Mouse (Mus musculus) CH12.LX (cell line): Measurements from ENCODE around the gene Rbfox1.

Source experiments
- CTCF ChIP-seq, 2 experiments: IDR thresholded peaks in 1 of 2; conservative IDR thresholded peaks in 1 of 2; 2 replicates each; pipeline ENCODE4 v1.5.1; 2011 to 2012; ENCODE audit warnings: low read depth in 2 of 2, low read length in 2 of 2, improper control_type of control experiment in 1 of 2, inconsistent platforms in 1 of 2, mild to moderate bottlenecking in 1 of 2, moderate library complexity in 1 of 2
- EP300 ChIP-seq: IDR thresholded peaks from 2 replicates; pipeline ENCODE4 v1.6.1; 2011; ENCODE audit warnings: low read length, improper control_type of control experiment
- HCFC1 ChIP-seq: IDR thresholded peaks from 2 replicates; pipeline ENCODE4 v1.6.1; 2012; ENCODE audit warnings: low read depth, mild to moderate bottlenecking, inconsistent platforms, low read length, improper control_type of control experiment
- JUND ChIP-seq: conservative IDR thresholded peaks from 2 replicates; pipeline ENCODE4 v1.6.1; 2011; ENCODE audit warnings: low read depth, low read length, improper control_type of control experiment
- MYC ChIP-seq: IDR thresholded peaks from 2 replicates; pipeline ENCODE4 v1.6.1; 2011; ENCODE audit warnings: low read depth, mild to moderate bottlenecking, improper control_type of control experiment, low read length
- NRF1 ChIP-seq: IDR thresholded peaks from 2 replicates; pipeline ENCODE4 v1.6.1; 2014; ENCODE audit warnings: low read depth, mild to moderate bottlenecking, inconsistent platforms, low read length, improper control_type of control experiment, moderate library complexity
- POLR2A ChIP-seq: IDR thresholded peaks from 2 replicates; pipeline ENCODE4 v1.6.1; 2011; ENCODE audit warnings: low read depth, mild to moderate bottlenecking, improper control_type of control experiment, low read length
- POLR2AphosphoS2 ChIP-seq: IDR thresholded peaks from 2 replicates; pipeline ENCODE4 v1.6.1; 2011; ENCODE audit warnings: low read depth, low read length, improper control_type of control experiment
- RAD21 ChIP-seq: IDR thresholded peaks from 2 replicates; pipeline ENCODE4 v1.6.1; 2011; ENCODE audit warnings: low read depth, mild to moderate bottlenecking, low read length, improper control_type of control experiment, moderate library complexity
- SIN3A ChIP-seq: IDR thresholded peaks from 2 replicates; pipeline ENCODE4 v1.6.1; 2012; ENCODE audit warnings: low read length, improper control_type of control experiment, inconsistent platforms
- SMC3 ChIP-seq: IDR thresholded peaks from 2 replicates; pipeline ENCODE4 v1.6.1; 2011; ENCODE audit warnings: low read depth, low read length, improper control_type of control experiment
- TBP ChIP-seq: conservative IDR thresholded peaks from 2 replicates; pipeline ENCODE4 v1.6.1; 2011; ENCODE audit warnings: low read depth, low read length, improper control_type of control experiment
- USF1 ChIP-seq: IDR thresholded peaks from 2 replicates; pipeline ENCODE4 v1.6.1; 2014; ENCODE audit warnings: low read depth, mild to moderate bottlenecking, inconsistent platforms, low read length, improper control_type of control experiment

GRCm38 (mm10) chr16:7146454-7146853, 1261.3 kb downstream of the Rbfox1 start:
- no peak for TF ChIP-seq NRF1
- TF ChIP-seq CTCF (conservative IDR thresholded peaks at IDR 0.05 in 1 of 2, IDR thresholded peaks at IDR 0.05 in 1 of 2; ENCODE audit: low read depth in 2 of 2, low read length in 2 of 2): no peak
- TF ChIP-seq RAD21: no peak
- no peak for TF ChIP-seq EP300
- TF ChIP-seq MYC: no peak
- TF ChIP-seq POLR2AphosphoS2: no peak
- no peak for TF ChIP-seq POLR2A
- no peak for TF ChIP-seq USF1
- TF ChIP-seq HCFC1: no peak
- TF ChIP-seq SIN3A: no peak
- TF ChIP-seq JUND: no peak
- TF ChIP-seq SMC3: no peak
- TF ChIP-seq TBP: no peak
